Mouse (Mus musculus): ENCODE results near the gene Itih5. TPM values are rescaled to one million over a fixed set of nuclear protein-coding genes. Genes with fewer than 3 reads are reported as not detected.

Itih5 gene
- polyA plus RNA-seq, 1 experiment = 4.8 TPM

GRCm38 (mm10) chr2:10131296-10131695, 22.1 kb upstream of the Itih5 start, which contains the start of gene Itih2:
Gene Itih2, minus strand, starts transcription at chr2:10131396.
- no peak for DNase-seq
- 71% methylated on average over 4 of the region's 4 CpGs for WGBS
- TF ChIP-seq POLR2A (IDR thresholded peaks at IDR 0.05; ENCODE audit: borderline replicate concordance, extremely low read depth, low read depth, low read length) = no peak
- no peaks in the 10 kb centered on the region for H3K4me1 ChIP-seq (ENCODE audit: control insufficient read depth, insufficient read depth, low read length)
- no peak within 1 kb of the TSS for H3K4me3 ChIP-seq (replicated peaks; ENCODE audit: extremely low read depth, low read depth, low read length)

GRCm38 (mm10) chr2:10132128-10132527, 21.2 kb upstream of the Itih5 start:
- no peaks in the 10 kb centered on the region for H3K4me1 ChIP-seq (ENCODE audit: control insufficient read depth, insufficient read depth, low read length)
- WGBS = 89% methylated on average over 1 of the region's 1 CpGs
- no peak overlapping the region for H3K4me3 ChIP-seq (replicated peaks; ENCODE audit: extremely low read depth, low read depth, low read length)
- TF ChIP-seq CTCF (IDR thresholded peaks at IDR 0.05; ENCODE audit: insufficient read depth, low read length) (no peak), POLR2A (IDR thresholded peaks at IDR 0.05; ENCODE audit: borderline replicate concordance, extremely low read depth, low read depth, low read length) (no peak)
- no peak for DNase-seq

GRCm38 (mm10) chr2:10133941-10134340, 19.4 kb upstream of the Itih5 start:
- TF ChIP-seq POLR2A (IDR thresholded peaks at IDR 0.05; ENCODE audit: borderline replicate concordance, extremely low read depth, low read depth, low read length) (no peak), CTCF (IDR thresholded peaks at IDR 0.05; ENCODE audit: insufficient read depth, low read length) (no peak)
- Histone ChIP-seq H3K4me3 (replicated peaks; ENCODE audit: extremely low read depth, low read depth, low read length) (no peak overlapping the region), H3K4me1 (ENCODE audit: control insufficient read depth, insufficient read depth, low read length) (no peaks in the 10 kb centered on the region)
- WGBS = 51% methylated on average over 6 of the region's 6 CpGs
- no peak for DNase-seq

GRCm38 (mm10) chr2:10137320-10137719, 16.1 kb upstream of the Itih5 start:
- TF ChIP-seq CTCF (IDR thresholded peaks at IDR 0.05; ENCODE audit: insufficient read depth, low read length) (no peak), POLR2A (IDR thresholded peaks at IDR 0.05; ENCODE audit: borderline replicate concordance, extremely low read depth, low read depth, low read length) (no peak)
- Histone ChIP-seq H3K4me3 (replicated peaks; ENCODE audit: extremely low read depth, low read depth, low read length) (no peak overlapping the region), H3K4me1 (ENCODE audit: control insufficient read depth, insufficient read depth, low read length) (no peaks in the 10 kb centered on the region)
- no peak for DNase-seq
- WGBS = 69% methylated on average over 2 of the region's 2 CpGs

GRCm38 (mm10) chr2:10140456-10140855, 12.9 kb upstream of the Itih5 start:
- 72% methylated on average over 5 of the region's 5 CpGs for WGBS
- no peaks in the 10 kb centered on the region for H3K4me1 ChIP-seq (ENCODE audit: control insufficient read depth, insufficient read depth, low read length)
- DNase-seq = no peak
- H3K4me3 ChIP-seq (replicated peaks; ENCODE audit: extremely low read depth, low read depth, low read length) = no peak overlapping the region
- TF ChIP-seq CTCF (IDR thresholded peaks at IDR 0.05; ENCODE audit: insufficient read depth, low read length) (no peak), POLR2A (IDR thresholded peaks at IDR 0.05; ENCODE audit: borderline replicate concordance, extremely low read depth, low read depth, low read length) (no peak)

- Histone ChIP-seq H3K4me3 (replicated peaks; ENCODE audit: extremely low read depth, low read depth, low read length) (no peak overlapping the region), H3K4me1 (ENCODE audit: control insufficient read depth, insufficient read depth, low read length) (no peaks in the 10 kb centered on the region)
- TF ChIP-seq POLR2A (IDR thresholded peaks at IDR 0.05; ENCODE audit: borderline replicate concordance, extremely low read depth, low read depth, low read length) (no peak), CTCF (IDR thresholded peaks at IDR 0.05; ENCODE audit: insufficient read depth, low read length) (peak; percentile 56)
- DNase-seq = peak; percentile 14
- WGBS = 36% methylated on average over 8 of the region's 8 CpGs
Measured at GRCm38 (mm10) chr2:10142472-10143454, 10.6 kb upstream of the Itih5 start.

GRCm38 (mm10) chr2:10145514-10145913, 7.9 kb upstream of the Itih5 start:
- TF ChIP-seq CTCF (IDR thresholded peaks at IDR 0.05; ENCODE audit: insufficient read depth, low read length) = no peak
- no peak for TF ChIP-seq POLR2A (IDR thresholded peaks at IDR 0.05; ENCODE audit: borderline replicate concordance, extremely low read depth, low read depth, low read length)
- Histone ChIP-seq H3K4me1 (ENCODE audit: control insufficient read depth, insufficient read depth, low read length) (no peaks in the 10 kb centered on the region), H3K4me3 (replicated peaks; ENCODE audit: extremely low read depth, low read depth, low read length) (no peak overlapping the region)
- DNase-seq = no peak
- WGBS = 62% methylated on average over 6 of the region's 6 CpGs

- no peak for DNase-seq
- WGBS = 69% methylated on average over 8 of the region's 8 CpGs
Measured at GRCm38 (mm10) chr2:10147176-10147575, 6.2 kb upstream of the Itih5 start.

GRCm38 (mm10) chr2:10152590-10152989, 781 bp upstream of the Itih5 start:
- no peak for DNase-seq
- TF ChIP-seq POLR2A (IDR thresholded peaks at IDR 0.05; ENCODE audit: borderline replicate concordance, extremely low read depth, low read depth, low read length) (no peak), CTCF (IDR thresholded peaks at IDR 0.05; ENCODE audit: insufficient read depth, low read length) (no peak)
- 57% methylated on average over 5 of the region's 5 CpGs for WGBS
- no peak overlapping the region for H3K4me3 ChIP-seq (replicated peaks; ENCODE audit: extremely low read depth, low read depth, low read length)
- peaks cover 4% of the 10 kb centered on the region for H3K4me1 ChIP-seq (ENCODE audit: control insufficient read depth, insufficient read depth, low read length)

More at GRCm38 (mm10) chr2:10147176-10147575, 6.2 kb upstream of the Itih5 start:
- no peak for TF ChIP-seq POLR2A (IDR thresholded peaks at IDR 0.05; ENCODE audit: borderline replicate concordance, extremely low read depth, low read depth, low read length)
- no peaks in the 10 kb centered on the region for H3K4me1 ChIP-seq (ENCODE audit: control insufficient read depth, insufficient read depth, low read length)
- H3K4me3 ChIP-seq (replicated peaks; ENCODE audit: extremely low read depth, low read depth, low read length) = no peak overlapping the region

- H3K4me1 ChIP-seq (ENCODE audit: control insufficient read depth, insufficient read depth, low read length) = peaks cover 4% of the 10 kb centered on the region
- no peak for DNase-seq
- 76% methylated on average over 10 of the region's 10 CpGs for WGBS
- H3K4me3 ChIP-seq (replicated peaks; ENCODE audit: extremely low read depth, low read depth, low read length) = no peak overlapping the region
- no peak for TF ChIP-seq POLR2A (IDR thresholded peaks at IDR 0.05; ENCODE audit: borderline replicate concordance, extremely low read depth, low read depth, low read length)
- TF ChIP-seq CTCF (IDR thresholded peaks at IDR 0.05; ENCODE audit: insufficient read depth, low read length) = no peak
Measured at GRCm38 (mm10) chr2:10157184-10157583, 3.8 kb downstream of the Itih5 start.

All from lung, adult 2 months (tissue).